Mouse (Mus musculus) kidney, adult 2 months (tissue): ENCODE results near the gene Ndufb8. TPM values are rescaled to one million over a fixed set of nuclear protein-coding genes. Genes with fewer than 3 reads are reported as not detected.

Experiments used
- DNase-seq: peaks from one replicate; pipeline ENCODE4 v3.0.0; 2021
- H3K27ac ChIP-seq: fragments of 200-500 bp; 2 replicates; pipeline ENCODE4 v1.5.1; 2012; ENCODE audit warnings: low read depth, low read length, control low read depth, inconsistent platforms; ENCODE audit not compliant: insufficient read depth
- H3K27me3 ChIP-seq: fragments of 200-500 bp; replicated peaks from 2 replicates; pipeline ENCODE4 v1.6.1; 2012; ENCODE audit warnings: mild to moderate bottlenecking, moderate library complexity, low read length, inconsistent platforms; ENCODE audit not compliant: control insufficient read depth, insufficient read depth
- H3K36me3 ChIP-seq: fragments of 200-500 bp; 2 replicates; pipeline ENCODE4 v1.6.1; 2012; ENCODE audit warnings: mild to moderate bottlenecking, moderate library complexity, low read length, inconsistent platforms; ENCODE audit not compliant: control insufficient read depth, insufficient read depth
- H3K4me1 ChIP-seq: fragments of 200-500 bp; 2 replicates; pipeline ENCODE4 v1.6.1; 2011; ENCODE audit warnings: low read length; ENCODE audit not compliant: control insufficient read depth, insufficient read depth
- H3K4me3 ChIP-seq: fragments of 200-500 bp; 2 replicates; pipeline ENCODE4 v1.5.1; 2011; ENCODE audit warnings: mild to moderate bottlenecking, low read depth, low read length, control low read depth; ENCODE audit not compliant: insufficient read depth
- CTCF ChIP-seq: fragments of 200-500 bp; conservative IDR thresholded peaks from 2 replicates; pipeline ENCODE4 v1.5.1; 2011; ENCODE audit warnings: low read depth, mild to moderate bottlenecking, control low read depth, low read length, moderate library complexity, mixed read lengths; ENCODE audit not compliant: insufficient read depth, insufficient read length
- POLR2A ChIP-seq: fragments of 200-500 bp; IDR thresholded peaks from one replicate; pipeline ENCODE4 v1.6.1; 2011; ENCODE audit warnings: low read depth, low read length, control low read depth
- WGBS: fragments of 180-500 bp; shearing (Covaris S2); methylation state at CpG from one replicate; pipeline ENCODE4 v1.1.7; 2018; 5-methylcytosine and 5-hydroxymethylcytosine counted together
- polyA plus RNA-seq: library from polyadenylated mRNA; depleted of rRNA; stranded (reverse); fragments of >200 nt; gene quantifications from 2 replicates; pipeline ENCODE4 v1.2.3, GENCODE M21; 2012

Ndufb8 gene
- polyA plus RNA-seq, 1 experiment = 1,885 TPM

DNA sequence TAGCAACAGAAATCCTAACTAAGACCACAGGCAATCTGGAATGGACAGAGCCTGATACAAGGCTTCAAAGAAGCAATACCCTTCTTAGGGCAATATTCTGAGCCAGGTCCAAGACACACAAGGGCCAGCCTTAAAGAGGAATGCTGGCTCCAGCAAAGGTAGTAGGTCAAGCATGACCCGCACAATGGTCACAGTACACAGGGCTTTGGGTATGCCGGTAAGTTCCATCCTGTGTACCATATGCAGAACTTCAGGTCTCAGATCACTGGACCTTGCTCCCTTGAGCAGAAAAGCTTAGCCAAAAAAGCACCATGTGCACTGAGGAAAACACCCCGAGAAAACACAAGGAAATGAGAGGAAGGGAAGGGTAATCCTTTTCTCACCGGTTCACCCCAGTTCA is 2.0 kb downstream of the Ndufb8 start:
- WGBS = 38% methylated on average over 4 of the region's 4 CpGs
- peak overlapping the region; percentile 51; the same call in 1 of the 2 replicates for H3K27ac ChIP-seq
- H3K36me3 ChIP-seq = peaks cover 12% of the 10 kb centered on the region
- no peak for TF ChIP-seq CTCF
- TF ChIP-seq POLR2A = no peak
- DNase-seq = peak; percentile 68
- H3K27me3 ChIP-seq = no peaks in the 10 kb centered on the region
- peak overlapping the region; percentile 9; the same call in 1 of the 2 replicates for H3K4me3 ChIP-seq
- peaks cover 4% of the 10 kb centered on the region; the same call in 1 of the 2 replicates for H3K4me1 ChIP-seq

DNA sequence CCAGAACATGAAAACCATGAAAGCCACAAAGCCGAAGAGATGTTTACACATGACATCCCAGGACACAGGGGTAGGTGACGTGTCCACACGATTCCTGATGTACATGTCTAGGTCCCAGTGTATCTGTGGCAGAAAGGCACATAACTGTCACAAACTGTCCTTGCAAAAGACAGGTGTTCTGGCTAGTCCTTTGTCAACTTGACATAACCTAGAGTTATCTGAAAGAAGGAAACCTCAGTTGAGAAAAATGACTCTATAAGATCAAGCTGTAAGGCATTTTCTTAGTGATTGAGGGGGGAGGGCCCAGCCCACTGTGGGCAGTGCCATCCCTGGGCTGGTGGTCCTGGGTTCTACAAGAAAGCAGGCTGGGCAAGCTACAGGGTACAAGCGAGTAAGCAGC is 2.5 kb downstream of the Ndufb8 start, which contains the start of gene Gm20538:
TSS of gene Gm20538 (minus strand) at position 101 of the 400 bp plus-strand sequence.
- Histone ChIP-seq H3K36me3 (peaks cover 12% of the 10 kb centered on the region), H3K4me1 (peaks cover 4% of the 10 kb centered on the region; the same call in 1 of the 2 replicates), H3K27ac (peak within 1 kb of the TSS; percentile 51; the same call in 1 of the 2 replicates), H3K27me3 (no peaks in the 10 kb centered on the region), H3K4me3 (peak within 1 kb of the TSS; percentile 9; the same call in 1 of the 2 replicates)
- no peak for TF ChIP-seq CTCF
- no peak for TF ChIP-seq POLR2A
- 91% methylated on average over 4 of the region's 4 CpGs for WGBS
- no peak for DNase-seq

DNA sequence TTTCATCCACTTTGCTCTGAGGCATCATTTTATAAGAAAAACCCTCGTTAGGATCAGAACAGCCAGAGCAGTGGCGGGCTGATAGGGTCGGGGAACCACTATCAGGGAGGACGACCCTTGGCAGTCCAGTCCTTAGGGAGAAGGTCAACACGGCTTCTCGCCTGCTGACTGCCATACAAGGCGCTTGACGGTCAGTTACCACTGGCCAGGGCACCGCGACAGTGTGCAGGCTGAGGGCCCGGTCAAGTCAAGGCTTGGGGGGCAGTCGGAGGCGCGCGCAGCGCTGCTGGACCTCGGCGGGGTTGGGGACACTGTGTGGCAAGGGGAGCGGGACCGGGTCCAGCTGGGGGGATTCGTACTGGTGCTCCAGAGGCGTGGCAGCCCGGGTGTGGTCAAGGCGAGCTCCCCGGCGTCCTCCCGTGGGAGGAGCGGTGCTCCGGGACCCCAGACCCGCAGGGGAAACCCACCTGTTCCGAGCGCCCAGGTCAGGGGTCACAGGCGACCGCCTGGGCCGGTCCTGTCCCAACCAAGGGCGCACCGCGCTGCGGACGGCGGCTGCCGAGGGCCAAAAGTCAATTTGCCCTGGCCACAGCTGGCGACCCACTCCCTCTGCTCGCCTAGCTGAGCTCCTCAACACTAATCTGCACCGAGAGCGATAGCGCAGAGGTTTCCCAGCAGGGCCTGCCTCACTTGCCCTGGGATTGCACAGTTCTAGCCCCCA is 9.8 kb downstream of the Ndufb8 start, which contains the start of gene Sec31b:
TSS of gene Sec31b (minus strand) at position 544 of the 721 bp plus-strand sequence.
- Histone ChIP-seq H3K27ac (no peak within 1 kb of the TSS), H3K36me3 (peaks cover 1% of the 10 kb centered on the region), H3K4me3 (peak within 1 kb of the TSS; percentile 70), H3K4me1 (no peaks in the 10 kb centered on the region), H3K27me3 (no peaks in the 10 kb centered on the region)
- 5% methylated on average over 47 of the region's 47 CpGs for WGBS
- DNase-seq = peak; percentile 77
- TF ChIP-seq POLR2A (no peak), CTCF (no peak)

DNA sequence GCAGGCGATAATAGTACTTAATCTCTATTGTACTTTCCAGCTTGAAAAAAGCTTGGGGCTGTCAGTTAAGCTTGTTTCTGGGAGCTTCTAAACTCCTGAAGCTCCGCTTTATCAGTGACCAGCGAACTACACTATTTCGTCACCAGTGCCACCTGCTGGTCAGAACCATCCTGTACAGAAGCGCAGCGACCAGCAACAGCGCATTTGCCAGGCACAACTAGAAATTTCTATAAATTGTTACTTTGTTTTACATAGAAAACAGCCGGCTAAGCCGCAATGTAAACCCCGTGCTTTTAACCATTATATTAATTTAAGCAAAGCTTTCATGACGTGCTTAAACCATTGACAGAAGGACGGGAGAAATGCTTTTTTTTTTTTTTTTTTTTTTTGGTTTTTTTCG is 10.5 kb downstream of the Ndufb8 start:
- peak; percentile 80 for DNase-seq
- no peak overlapping the region for H3K4me3 ChIP-seq
- WGBS = 4% methylated on average over 13 of the region's 13 CpGs
- no peak overlapping the region for H3K27ac ChIP-seq
- no peaks in the 10 kb centered on the region for H3K27me3 ChIP-seq
- no peaks in the 10 kb centered on the region for H3K4me1 ChIP-seq
- TF ChIP-seq POLR2A (no peak), CTCF (peak; percentile 85)
- H3K36me3 ChIP-seq = no peaks in the 10 kb centered on the region; the same call in none of the 2 replicates

DNA sequence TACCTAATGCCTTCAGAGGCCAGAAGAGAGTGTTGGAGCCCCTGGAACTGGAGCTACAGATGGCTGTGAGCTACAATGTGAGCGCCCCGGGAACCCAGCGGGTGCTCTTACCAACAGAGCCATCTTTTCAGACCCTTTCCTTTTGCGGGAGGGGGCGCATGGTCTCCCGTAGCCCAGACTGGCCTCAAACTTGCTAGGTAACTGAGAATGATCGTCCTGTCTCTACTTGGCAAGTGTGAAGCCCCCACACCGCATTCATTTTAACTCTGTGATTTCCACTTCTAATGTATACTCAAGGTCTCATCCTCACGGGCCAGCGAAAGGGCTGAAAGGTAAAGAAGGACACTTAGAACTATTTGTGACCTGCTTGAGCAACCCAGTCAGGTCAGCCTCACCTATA is 10.9 kb downstream of the Ndufb8 start:
- H3K4me1 ChIP-seq = no peaks in the 10 kb centered on the region
- no peaks in the 10 kb centered on the region for H3K27me3 ChIP-seq
- H3K27ac ChIP-seq = no peak overlapping the region
- no peak for TF ChIP-seq CTCF
- TF ChIP-seq POLR2A = no peak
- H3K36me3 ChIP-seq = no peaks in the 10 kb centered on the region; the same call in 1 of the 2 replicates
- DNase-seq = no peak
- 74% methylated on average over 10 of the region's 10 CpGs for WGBS
- no peak overlapping the region for H3K4me3 ChIP-seq

DNA sequence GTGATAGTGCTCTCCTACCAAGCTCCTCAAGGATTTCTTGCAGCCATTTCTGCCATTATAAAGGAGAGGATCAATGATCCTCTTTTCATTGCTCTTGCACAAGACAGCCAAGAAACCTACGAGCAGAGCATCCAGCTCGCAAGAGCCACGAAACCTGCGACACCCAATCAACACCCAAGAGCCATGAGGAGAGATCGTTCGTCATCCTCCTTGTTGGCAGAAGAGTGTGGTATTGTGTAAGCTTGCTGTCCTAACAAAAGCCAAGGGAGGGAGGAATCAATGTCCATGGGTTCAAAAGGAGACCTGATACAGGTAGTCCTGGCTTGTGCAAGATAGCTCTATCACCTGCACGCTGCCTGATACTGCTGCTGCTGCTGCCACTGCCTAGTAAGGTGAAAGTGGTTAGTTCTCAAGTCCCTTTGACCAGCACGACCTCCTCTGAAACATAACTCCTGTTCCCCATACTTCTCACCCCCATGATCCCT is 12.5 kb downstream of the Ndufb8 start:
- H3K36me3 ChIP-seq = no peaks in the 10 kb centered on the region; the same call in 1 of the 2 replicates
- H3K27me3 ChIP-seq = no peaks in the 10 kb centered on the region
- H3K4me3 ChIP-seq = no peak overlapping the region
- 94% methylated on average over 8 of the region's 8 CpGs for WGBS
- DNase-seq = no peak
- H3K4me1 ChIP-seq = no peaks in the 10 kb centered on the region
- no peak for TF ChIP-seq CTCF
- TF ChIP-seq POLR2A = no peak
- no peak overlapping the region for H3K27ac ChIP-seq

DNA sequence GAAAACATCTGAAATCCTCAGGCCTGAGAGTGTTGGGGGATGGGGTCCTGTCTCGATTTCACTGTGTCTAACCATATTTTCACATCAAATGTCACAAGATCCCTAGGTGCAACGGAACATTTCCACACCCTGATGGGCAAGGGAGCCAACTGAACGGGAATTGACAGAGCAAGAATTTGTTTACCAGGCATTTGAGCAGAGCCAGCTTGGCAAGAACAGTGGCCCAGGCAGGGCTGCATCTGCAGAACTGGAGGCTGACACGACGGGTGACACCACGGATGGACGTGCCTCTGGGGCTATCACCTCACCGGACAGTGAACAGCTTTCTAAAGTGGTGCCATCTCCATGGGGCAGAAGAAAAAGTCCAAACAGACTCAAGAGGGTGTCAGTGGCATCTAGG is 17.8 kb downstream of the Ndufb8 start:
- Histone ChIP-seq H3K27ac (no peak overlapping the region), H3K36me3 (no peaks in the 10 kb centered on the region), H3K4me1 (no peaks in the 10 kb centered on the region), H3K27me3 (no peaks in the 10 kb centered on the region), H3K4me3 (no peak overlapping the region)
- WGBS = 75% methylated on average over 8 of the region's 8 CpGs
- DNase-seq = no peak
- TF ChIP-seq CTCF (no peak), POLR2A (no peak)
